Mouse (Mus musculus) bone marrow macrophage, adult 2 months (primary cell): ENCODE measurements around the gene Ogfrl1.

Experiments used
- CTCF ChIP-seq: IDR thresholded peaks from 2 replicates; pipeline ENCODE4 v1.5.1; 2012; ENCODE audit warnings: low read depth, mild to moderate bottlenecking, low read length, moderate library complexity
- POLR2A ChIP-seq: IDR thresholded peaks from 2 replicates; pipeline ENCODE4 v1.6.1; 2012; ENCODE audit warnings: mild to moderate bottlenecking, low read depth, low read length, borderline replicate concordance

- TF ChIP-seq CTCF (no peak), POLR2A (no peak)
Observed at GRCm38 (mm10) chr1:23397623-23398022, at the start of gene Ogfrl1.
